Mouse (Mus musculus) inflammation-experienced regulatory T-cells (primary cell): ENCODE data around the gene Deup1. TPM values are rescaled to one million over a fixed set of nuclear protein-coding genes. Genes with fewer than 3 reads are reported as not detected.

Experiments used
- polyA plus RNA-seq, 2 experiments: library from polyadenylated mRNA; unstranded; fragments of 100-300 nt; shearing (Covaris generic); gene quantifications; one replicate each; pipeline ENCODE4 v1.2.1; 2017

Deup1 gene
- polyA plus RNA-seq, result under 1 TPM; 0.35 to 0.39 TPM

DNA sequence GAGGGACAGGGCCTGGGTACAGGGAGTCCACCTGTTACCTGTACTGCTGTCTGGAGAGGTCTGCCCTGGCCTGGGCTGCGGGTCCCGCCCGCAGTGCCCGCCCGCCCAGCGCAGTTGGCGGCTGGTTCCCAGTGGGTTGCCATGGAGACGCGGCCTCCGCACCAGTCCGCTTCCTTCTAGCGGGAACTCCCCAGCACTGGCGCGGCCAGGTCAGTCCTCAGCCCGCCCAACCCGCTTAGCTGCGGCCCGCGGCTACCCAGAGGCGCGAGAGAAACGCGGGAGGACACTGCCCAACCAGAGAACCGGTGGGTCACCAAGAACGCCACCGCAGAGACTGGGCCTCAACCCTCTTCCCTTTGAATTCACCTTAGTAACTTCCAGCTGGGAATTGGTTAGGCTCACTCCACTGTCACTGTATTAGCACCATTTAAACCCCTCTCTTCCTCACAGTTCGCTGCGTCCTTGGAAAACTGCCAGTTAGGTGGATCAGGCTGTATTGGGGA is at the start of gene Deup1:
TSS of gene Deup1 (minus strand) at position 149 of the 503 bp plus-strand sequence.

Other genes with a start within 250 kb of the Deup1 start
- 10 to 100 TPM; 42.0 to 56.1 TPM for gene Smco4, start 134.5 kb downstream of the Deup1 start, polyA plus RNA-seq
- 10 to 100 TPM in 1 of 2 experiments, 1 to 10 TPM in 1; 5.4 to 10.5 TPM for gene Slc36a4, start 81.8 kb upstream of the Deup1 start, polyA plus RNA-seq
- not detected for gene Mtnr1b, start 246.6 kb upstream of the Deup1 start, polyA plus RNA-seq